Mouse (Mus musculus) liver, postnatal 0 days (tissue): ENCODE measurements around the gene Gpr176. TPM values are rescaled to one million over a fixed set of nuclear protein-coding genes. Genes with fewer than 3 reads are reported as not detected.

Experiments
- ATAC-seq: fragments of 200-750 bp; cut with Nextera tagmentation; 2 replicates; pipeline ENCODE4 v1.8.0; 2017; ENCODE audit warnings: mild to moderate bottlenecking, moderate library complexity
- DNase-seq: peaks from one replicate; pipeline ENCODE4 v3.0.0-alpha.2; 2016
- H3K27ac ChIP-seq: fragments of 300-500 bp; sonication (generic); 2 replicates; pipeline ENCODE4 v1.5.1; 2014; ENCODE audit warnings: antibody characterized with exemption, moderate library complexity, mild to moderate bottlenecking, low read depth
- H3K27me3 ChIP-seq: fragments of 300-500 bp; sonication (generic); 2 replicates; pipeline ENCODE4 v1.6.1; 2014; ENCODE audit warnings: low read length, control low read depth, mixed read lengths; ENCODE audit not compliant: insufficient read depth
- H3K36me3 ChIP-seq: fragments of 300-500 bp; sonication (generic); replicated peaks from 2 replicates; pipeline ENCODE4 v1.6.1; 2014; ENCODE audit warnings: mild to moderate bottlenecking, control low read depth, low read length, moderate library complexity, mixed read lengths; ENCODE audit not compliant: insufficient read depth
- H3K4me1 ChIP-seq: fragments of 300-500 bp; sonication (generic); 2 replicates; pipeline ENCODE4 v1.6.1; 2014; ENCODE audit warnings: antibody characterized with exemption, mild to moderate bottlenecking, control low read depth; ENCODE audit not compliant: insufficient read depth
- H3K4me2 ChIP-seq: fragments of 300-500 bp; sonication (generic); 2 replicates; pipeline ENCODE4 v1.6.1; 2014; ENCODE audit warnings: low read depth, mild to moderate bottlenecking, low read length, moderate library complexity, mixed read lengths
- H3K4me3 ChIP-seq: fragments of 300-500 bp; sonication (generic); 2 replicates; pipeline ENCODE4 v1.5.1; 2014; ENCODE audit warnings: low read depth, low read length
- H3K9ac ChIP-seq: fragments of 300-500 bp; sonication (generic); replicated peaks from 2 replicates; pipeline ENCODE4 v1.6.1; 2014; ENCODE audit warnings: mild to moderate bottlenecking, moderate library complexity
- H3K9me3 ChIP-seq: fragments of 300-500 bp; sonication (generic); 2 replicates; pipeline ENCODE4 v1.6.1; 2016; ENCODE audit warnings: mild to moderate bottlenecking, control low read depth, low read length, mixed read lengths
- CTCF ChIP-seq: sonication (generic); IDR thresholded peaks from 2 replicates; pipeline ENCODE4 v1.5.1; 2016; ENCODE audit warnings: antibody characterized with exemption, low read depth
- EP300 ChIP-seq: IDR thresholded peaks from 2 replicates; pipeline ENCODE4 v1.6.1; 2016; ENCODE audit warnings: antibody characterized with exemption, low read depth, mild to moderate bottlenecking
- WGBS: fragments of 180-500 bp; shearing (Covaris S2); extraction: QIAGEN DNeasy Blood & Tissue Kit; methylation state at CpG from one replicate; pipeline ENCODE4 v1.1.7; 2014; ENCODE audit not compliant: insufficient replicate concordance; 5-methylcytosine and 5-hydroxymethylcytosine counted together
- microRNA-seq: library from miRNA; unstranded; fragments of <30 nt; microRNA quantifications from one replicate; pipeline ENCODE4, GENCODE M21; 2016
- polyA plus RNA-seq: library from polyadenylated mRNA; unstranded; fragments of >200 nt; fragmentation: Nextera tagmentation; extraction: Ambion mirVana; gene quantifications from 2 replicates; pipeline ENCODE4 v1.2.1, GENCODE M21; 2015

Gene Gpr176
- polyA plus RNA-seq, 1 experiment from 2014 or later: 0.05 TPM

DNA sequence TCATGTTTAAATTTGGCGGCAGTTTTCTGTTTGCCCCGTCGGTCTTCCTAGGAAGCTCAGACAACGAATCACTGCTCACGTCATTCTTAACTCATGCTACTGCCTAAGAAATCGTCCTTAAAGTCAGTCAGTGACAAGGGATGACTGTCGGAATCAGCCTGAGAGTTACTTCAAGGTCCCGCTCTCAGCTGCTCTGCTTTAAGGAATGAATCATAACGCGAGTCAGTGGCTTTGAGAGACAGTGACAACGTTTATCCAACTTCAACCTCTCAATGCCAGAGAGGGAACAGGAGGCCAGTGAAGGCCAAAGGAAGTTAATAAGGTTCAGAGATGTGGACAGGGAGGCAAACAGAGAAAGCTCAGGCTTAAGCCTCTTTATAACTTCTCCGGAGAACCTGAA lies 124.3 kb downstream of the Gpr176 start:
- H3K9ac ChIP-seq: no peak overlapping the region
- no peaks in the 10 kb centered on the region for H3K4me1 ChIP-seq
- no peak overlapping the region for H3K27ac ChIP-seq
- H3K9me3 ChIP-seq: no peaks in the 10 kb centered on the region
- H3K4me3 ChIP-seq: no peak overlapping the region
- WGBS: 70% methylated on average over 12 of the region's 12 CpGs
- TF ChIP-seq CTCF (no peak), EP300 (no peak)
- no peaks in the 10 kb centered on the region for H3K36me3 ChIP-seq
- DNase-seq (no peak), ATAC-seq (no peak)
- no peaks in the 10 kb centered on the region for H3K27me3 ChIP-seq
- no peak overlapping the region for H3K4me2 ChIP-seq

DNA sequence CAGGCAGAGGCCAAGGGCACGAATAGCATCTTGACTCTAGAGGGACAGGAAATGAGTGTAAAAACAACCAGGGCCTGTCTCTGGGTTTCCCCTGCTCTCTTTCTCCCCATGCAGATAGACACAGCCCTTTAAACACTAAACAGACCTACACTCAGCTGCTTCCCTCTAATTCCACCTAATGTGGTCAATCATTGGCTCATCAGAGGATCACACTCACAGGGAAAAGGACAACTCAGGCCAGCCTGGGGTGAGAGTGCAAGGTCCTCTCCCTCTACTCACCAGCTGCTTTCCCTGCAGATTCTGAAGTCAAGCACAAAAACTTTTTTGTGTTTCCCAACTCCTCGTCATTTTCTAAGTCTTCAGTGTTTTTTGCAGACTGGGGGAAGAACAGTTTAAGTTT lies 125.2 kb downstream of the Gpr176 start:
- H3K4me3 ChIP-seq: no peak overlapping the region
- no peak for ATAC-seq
- 24% methylated on average over 2 of the region's 2 CpGs for WGBS

DNA sequence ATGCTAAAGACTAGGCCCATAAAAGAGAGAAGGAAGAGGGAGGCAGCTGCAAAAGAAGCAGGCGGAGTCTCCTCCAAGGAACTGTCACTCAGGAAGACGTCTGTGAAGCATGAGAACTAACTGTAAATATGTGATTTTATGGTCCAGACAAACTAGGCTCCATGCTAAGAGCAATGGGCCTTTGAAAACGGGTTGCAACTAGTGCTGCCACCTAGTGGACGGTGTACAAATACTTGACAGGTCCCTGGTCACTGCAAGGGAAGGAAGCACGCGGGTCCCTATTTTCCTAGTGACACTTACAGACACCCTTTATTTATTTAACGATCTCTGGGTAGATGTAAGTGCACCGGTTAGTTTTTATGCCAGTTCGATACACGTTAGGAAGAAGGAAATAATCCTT lies 127.3 kb downstream of the Gpr176 start:
- WGBS: 6% methylated on average over 10 of the region's 10 CpGs
- ATAC-seq: no peak
- Histone ChIP-seq H3K4me3 (no peak overlapping the region), H3K4me1 (no peaks in the 10 kb centered on the region), H3K36me3 (no peaks in the 10 kb centered on the region), H3K27me3 (no peaks in the 10 kb centered on the region), H3K9ac (no peak overlapping the region), H3K4me2 (no peak overlapping the region), H3K9me3 (no peaks in the 10 kb centered on the region), H3K27ac (no peak overlapping the region)
- peak; percentile 87 for TF ChIP-seq CTCF
- TF ChIP-seq EP300: no peak
- DNase-seq: peak; percentile 78

More for the DNA sequence above, 125.2 kb downstream of the Gpr176 start:
- no peak overlapping the region for H3K4me2 ChIP-seq
- no peak overlapping the region for H3K9ac ChIP-seq
- no peaks in the 10 kb centered on the region for H3K36me3 ChIP-seq
- H3K4me1 ChIP-seq: no peaks in the 10 kb centered on the region
- no peak for TF ChIP-seq EP300
- no peak for TF ChIP-seq CTCF
- no peaks in the 10 kb centered on the region for H3K9me3 ChIP-seq
- H3K27ac ChIP-seq: no peak overlapping the region
- H3K27me3 ChIP-seq: no peaks in the 10 kb centered on the region
- no peak for DNase-seq

DNA sequence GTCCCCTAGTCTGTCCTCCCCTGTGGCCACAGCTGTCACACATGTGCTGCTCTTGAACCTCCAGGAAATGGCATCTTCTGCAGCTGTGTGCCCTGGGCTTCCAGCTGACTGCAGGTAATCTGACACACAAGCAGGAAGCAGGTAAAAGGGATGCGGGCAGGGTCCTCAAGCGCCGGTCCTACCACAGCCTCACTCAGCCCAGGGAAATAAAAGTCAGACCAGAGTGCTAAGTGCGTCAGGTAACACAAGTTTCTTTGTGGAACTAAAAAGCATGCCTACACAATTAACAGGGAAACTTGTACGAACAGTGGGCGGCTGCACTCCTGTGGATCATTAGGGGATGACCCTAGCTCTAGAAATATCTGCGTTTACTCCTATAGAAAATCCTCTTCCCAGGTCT lies 137.0 kb downstream of the Gpr176 start:
- Histone ChIP-seq H3K27me3 (no peaks in the 10 kb centered on the region), H3K27ac (no peak overlapping the region), H3K9me3 (no peaks in the 10 kb centered on the region), H3K4me3 (no peak overlapping the region), H3K9ac (no peak overlapping the region), H3K4me2 (no peak overlapping the region), H3K4me1 (no peaks in the 10 kb centered on the region), H3K36me3 (no peaks in the 10 kb centered on the region)
- DNase-seq (no peak), ATAC-seq (no peak)
- WGBS: 75% methylated on average over 7 of the region's 7 CpGs
- TF ChIP-seq EP300: no peak
- TF ChIP-seq CTCF: no peak

DNA sequence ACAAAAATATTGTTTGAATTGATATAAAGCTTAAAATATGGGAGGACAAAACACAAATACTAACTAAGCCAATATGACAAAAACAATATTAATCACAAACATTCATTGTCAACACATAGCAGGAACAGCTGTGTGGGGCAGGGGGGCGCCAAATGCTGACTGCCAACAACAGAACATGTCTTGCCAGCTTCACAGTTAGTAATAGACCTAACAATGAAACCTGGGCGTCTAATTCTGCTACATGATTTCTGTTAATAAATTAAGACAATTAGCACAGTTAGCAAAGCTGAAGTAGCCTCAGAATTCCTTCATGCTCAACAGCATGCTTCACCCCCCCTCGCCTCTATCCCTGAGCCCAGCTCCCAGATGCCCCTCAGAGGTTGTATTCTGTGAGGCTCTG lies 137.6 kb downstream of the Gpr176 start:
- Histone ChIP-seq H3K9me3 (no peaks in the 10 kb centered on the region), H3K4me3 (no peak overlapping the region), H3K27ac (no peak overlapping the region), H3K27me3 (no peaks in the 10 kb centered on the region), H3K9ac (no peak overlapping the region), H3K4me2 (no peak overlapping the region), H3K4me1 (no peaks in the 10 kb centered on the region), H3K36me3 (no peaks in the 10 kb centered on the region)
- DNase-seq (no peak), ATAC-seq (no peak)
- WGBS: 76% methylated on average over 3 of the region's 3 CpGs
- TF ChIP-seq CTCF: no peak
- no peak for TF ChIP-seq EP300

DNA sequence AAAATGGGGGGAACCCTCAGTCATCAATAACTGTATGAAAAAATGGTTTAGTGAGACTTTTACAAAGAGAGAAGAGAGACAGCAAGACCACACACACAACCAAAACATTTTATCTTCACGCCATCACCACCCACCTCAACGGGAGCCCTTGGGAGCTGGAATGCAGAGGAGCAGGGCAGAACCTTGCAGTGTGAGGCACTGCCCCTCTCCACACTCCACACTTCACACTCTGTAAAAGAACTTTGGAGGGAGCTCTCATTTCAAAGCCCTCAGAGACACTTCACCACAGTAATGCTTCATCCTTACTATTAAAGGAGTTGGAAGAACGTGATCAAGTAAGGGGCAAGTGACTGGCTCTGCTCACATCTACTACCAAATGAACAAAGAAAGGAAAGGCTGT lies 142.7 kb downstream of the Gpr176 start:
- Histone ChIP-seq H3K9me3 (no peaks in the 10 kb centered on the region), H3K4me2 (no peak overlapping the region), H3K4me3 (no peak overlapping the region), H3K36me3 (no peaks in the 10 kb centered on the region), H3K4me1 (no peaks in the 10 kb centered on the region), H3K27ac (no peak overlapping the region), H3K27me3 (no peaks in the 10 kb centered on the region), H3K9ac (no peak overlapping the region)
- DNase-seq (no peak), ATAC-seq (no peak)
- no peak for TF ChIP-seq CTCF
- TF ChIP-seq EP300: no peak
- 60% methylated on average over 3 of the region's 3 CpGs for WGBS

DNA sequence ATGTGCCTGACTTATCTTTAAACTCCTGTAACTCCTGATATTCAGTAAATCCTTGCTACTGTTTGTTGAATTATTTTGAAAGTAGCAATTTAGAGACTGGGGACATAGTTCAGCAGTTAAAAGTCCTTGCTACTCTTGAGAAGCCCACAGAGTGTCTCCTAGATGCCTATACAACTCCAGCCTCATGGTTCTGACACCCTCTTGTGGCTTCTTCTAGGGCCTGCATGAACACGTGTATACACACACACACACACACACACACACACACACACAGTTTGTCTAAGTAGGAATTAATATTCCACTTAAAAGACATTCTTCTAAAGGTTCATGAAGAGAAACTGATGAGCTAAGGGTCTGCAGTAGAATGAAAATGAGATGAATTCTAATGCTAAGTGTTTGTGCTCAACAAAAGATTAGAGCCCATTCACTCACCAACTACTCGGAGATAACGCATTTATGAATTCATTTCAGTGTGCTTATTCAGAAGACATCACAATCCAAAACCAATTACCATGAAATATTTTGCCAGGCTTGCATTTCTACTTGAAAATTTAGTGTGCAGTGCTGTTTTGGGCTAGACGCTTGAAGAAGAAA lies 144.6 kb downstream of the Gpr176 start:
- no peaks in the 10 kb centered on the region for H3K36me3 ChIP-seq
- 83% methylated on average over 4 of the region's 4 CpGs for WGBS
- TF ChIP-seq EP300 (no peak), CTCF (no peak)
- ATAC-seq: no peak
- H3K9ac ChIP-seq: no peak overlapping the region
- no peak overlapping the region for H3K4me2 ChIP-seq
- H3K27me3 ChIP-seq: no peaks in the 10 kb centered on the region
- H3K4me1 ChIP-seq: no peaks in the 10 kb centered on the region
- DNase-seq: no peak
- no peaks in the 10 kb centered on the region for H3K9me3 ChIP-seq
- H3K27ac ChIP-seq: no peak overlapping the region
- no peak overlapping the region for H3K4me3 ChIP-seq

Small RNA genes within 50 kb of the gene (microRNA-seq; reads per million reads assigned to microRNA genes)
- gene Gm22800: not detected

Other genes starting within 250 kb of the Gpr176 start
- gene Fsip1, start 116.5 kb downstream of the Gpr176 start, polyA plus RNA-seq: 0.11 and 0.21 TPM in 2 replicates
- 3.0 and 3.1 TPM in 2 replicates for gene Eif2ak4, start 15.2 kb upstream of the Gpr176 start, polyA plus RNA-seq
- gene Srp14, start 106.3 kb upstream of the Gpr176 start, polyA plus RNA-seq: 101 and 107 TPM in 2 replicates
- gene Bmf, start 176.3 kb upstream of the Gpr176 start, polyA plus RNA-seq: 1.3 TPM in 2 replicates
- gene Bub1b, start 224.8 kb upstream of the Gpr176 start, polyA plus RNA-seq: 12.7 and 15.7 TPM in 2 replicates